Mouse (Mus musculus) cerebellum, postnatal 14 days (tissue): ENCODE measurements around the gene Med21.

Experiments used
- DNase-seq, 2 experiments: peaks; one replicate each; pipeline ENCODE4 v3.0.0; 2021; ENCODE audit warnings: mixed read lengths in 2 of 2

Gene Med21

GRCm38 (mm10) chr6:146642276-146643183 is at the start of gene Med21, which contains the start of gene Tm7sf3:
Gene Med21 (plus strand): TSS chr6:146642547.
Gene Tm7sf3 (minus strand): TSS chr6:146642824.
- DNase-seq: peak; percentile 99

DNA sequence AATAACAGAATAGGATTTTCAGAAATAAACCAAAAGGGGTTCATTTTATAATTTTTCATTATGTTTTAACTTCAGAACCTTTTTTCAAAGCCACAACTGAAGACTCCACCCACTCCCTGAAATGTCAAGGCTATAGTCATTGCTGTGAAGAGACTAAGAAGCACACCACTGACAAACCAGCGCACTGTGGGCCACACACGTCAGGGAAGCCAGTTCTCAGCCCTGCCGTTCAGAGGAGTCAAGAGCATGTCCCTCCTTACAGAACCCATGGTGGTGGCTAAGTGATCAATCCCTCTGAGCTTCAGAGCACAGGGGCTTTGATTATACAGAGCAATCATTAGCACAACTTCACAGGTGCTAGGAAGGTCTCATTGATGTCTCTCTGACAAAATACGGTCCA is 39.7 kb upstream of the Med21 start:
- DNase-seq: no peak

- peak in 1 of 2 experiments; percentile 29 for DNase-seq
These were observed 38.7 kb upstream of the Med21 start for GRCm38 (mm10) chr6:146603651-146604050.

GRCm38 (mm10) chr6:146611385-146611784 is 31.0 kb upstream of the Med21 start:
- no peak for DNase-seq

- DNase-seq: no peak
These were observed 30.4 kb upstream of the Med21 start for GRCm38 (mm10) chr6:146611897-146612296.

- DNase-seq: no peak
These were observed 29.6 kb upstream of the Med21 start for GRCm38 (mm10) chr6:146612736-146613135.

GRCm38 (mm10) chr6:146613907-146614306 is 28.4 kb upstream of the Med21 start:
- DNase-seq: no peak

DNA sequence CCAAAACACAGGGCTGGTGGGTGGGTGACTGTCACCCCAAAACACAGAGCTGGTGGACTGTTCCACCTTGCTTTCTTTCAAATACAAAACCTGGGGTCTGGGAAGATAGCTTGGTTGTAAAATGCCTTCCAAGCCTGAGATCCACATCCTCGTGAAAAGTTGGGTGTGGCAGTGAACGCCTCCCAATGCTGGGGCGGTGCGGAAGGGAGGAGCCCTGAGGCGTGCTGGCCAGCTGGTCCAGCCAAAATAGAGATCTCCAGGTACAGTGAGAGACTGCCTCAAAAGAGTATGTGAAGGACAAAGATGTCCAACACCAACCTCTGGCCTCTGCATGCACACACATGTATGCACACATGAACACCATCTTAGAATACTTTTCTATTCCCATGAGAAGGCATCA is 27.8 kb upstream of the Med21 start:
- no peak for DNase-seq

- no peak for DNase-seq
These were observed 26.5 kb upstream of the Med21 start for GRCm38 (mm10) chr6:146615891-146616290.

GRCm38 (mm10) chr6:146616670-146617069 is 25.7 kb upstream of the Med21 start:
- DNase-seq: no peak

- DNase-seq: no peak
These were observed 14.2 kb upstream of the Med21 start for GRCm38 (mm10) chr6:146628123-146628522.

- DNase-seq: no peak
These were observed 12.3 kb upstream of the Med21 start for GRCm38 (mm10) chr6:146629781-146630756.

DNA sequence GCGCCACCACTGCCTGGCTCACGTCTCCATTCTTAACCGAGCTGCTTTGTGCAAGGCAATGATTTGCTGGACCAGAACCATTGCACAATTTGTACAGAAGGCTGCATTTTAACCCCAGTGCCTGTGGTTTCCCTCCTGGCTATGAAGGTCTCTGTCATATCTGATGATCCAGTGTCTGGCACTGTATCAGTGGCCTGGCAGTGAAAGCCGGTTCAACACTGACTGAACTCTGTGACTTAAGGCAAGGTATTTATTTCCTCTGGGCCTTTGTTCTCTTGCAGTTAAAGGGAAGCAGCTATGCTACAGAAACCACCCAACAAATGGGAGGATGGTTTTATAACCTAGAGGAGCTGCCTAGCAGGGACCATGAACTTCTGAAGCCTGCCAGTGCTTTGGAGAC is 11.4 kb upstream of the Med21 start:
- DNase-seq: no peak

- DNase-seq: no peak
These were observed 10.5 kb upstream of the Med21 start for GRCm38 (mm10) chr6:146631847-146632246.

- no peak for DNase-seq
These were observed 9.9 kb upstream of the Med21 start for GRCm38 (mm10) chr6:146632403-146632802.

GRCm38 (mm10) chr6:146633097-146633496 is 9.2 kb upstream of the Med21 start:
- peak; percentile 20 to 35 for DNase-seq

DNA sequence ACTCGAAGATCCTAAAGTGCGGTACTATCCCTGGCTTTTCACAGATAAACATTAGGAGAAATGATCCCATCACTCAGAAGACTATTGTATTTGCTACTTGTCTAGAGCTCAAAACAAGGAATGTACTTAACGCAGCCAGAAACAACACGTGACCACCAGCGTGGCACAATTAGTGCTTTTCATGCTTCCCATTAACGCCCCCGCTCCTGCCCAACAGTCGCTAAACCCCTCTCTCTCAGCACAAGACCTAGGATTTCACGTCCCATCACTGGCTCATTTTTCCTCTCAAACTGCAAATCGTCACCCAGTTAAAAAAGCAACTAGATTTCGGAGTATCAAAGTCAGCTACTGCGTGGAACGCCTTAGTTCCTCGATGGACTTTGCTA is 8.7 kb upstream of the Med21 start:
- DNase-seq: peak in 1 of 2 experiments; percentile 39

- peak; percentile 76 to 86 for DNase-seq
These were observed 8.2 kb upstream of the Med21 start for GRCm38 (mm10) chr6:146634015-146634722.

DNA sequence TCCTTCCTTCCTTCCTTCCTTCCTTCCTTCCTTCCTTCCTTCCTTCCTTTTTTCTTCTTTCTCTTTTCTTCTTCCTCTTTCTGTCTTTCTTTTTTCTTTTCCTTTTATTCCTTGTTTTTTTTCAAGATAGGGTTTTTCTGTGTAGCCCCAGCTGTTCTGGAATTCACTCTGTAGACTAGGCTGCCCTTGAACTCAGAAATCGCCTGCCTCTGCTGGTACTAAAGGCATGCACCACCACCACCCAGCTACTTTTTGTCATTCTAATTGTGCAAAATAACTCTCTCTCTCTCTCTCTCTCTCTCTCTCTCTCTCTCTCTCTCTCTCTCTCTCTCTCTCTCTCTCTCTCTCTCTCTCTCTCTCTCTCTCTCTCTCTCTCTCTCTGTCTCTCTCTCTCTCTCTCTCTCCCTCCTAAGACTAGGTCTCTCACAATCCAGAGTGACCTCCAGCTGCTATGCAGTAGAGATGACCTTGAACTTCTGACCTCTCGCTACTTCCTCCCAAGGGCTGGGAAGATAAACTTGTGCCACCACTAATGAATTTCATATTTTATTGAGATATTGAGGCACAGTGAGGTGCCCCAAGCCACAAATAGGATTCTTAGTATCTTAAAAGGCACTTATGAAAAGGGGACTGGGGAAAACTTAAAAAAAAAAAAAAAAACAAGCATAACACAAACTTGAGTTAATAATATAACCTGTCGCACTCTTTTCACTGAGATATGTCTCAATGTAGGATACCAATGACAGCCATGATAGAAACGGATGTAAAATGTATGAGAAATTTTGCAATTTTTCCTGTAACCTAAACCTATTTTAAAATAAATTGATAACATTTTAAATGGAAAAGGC is 7.4 kb upstream of the Med21 start:
- DNase-seq: peak in 1 of 2 experiments; percentile 12

- DNase-seq: no peak
These were observed 5.9 kb upstream of the Med21 start for GRCm38 (mm10) chr6:146636482-146636881.
